Mouse (Mus musculus) hematopoietic multipotent progenitor cell, adult 10-12 weeks (in vitro differentiated cells): Measurements from ENCODE around the gene Pomgnt1. TPM values are rescaled to one million over a fixed set of nuclear protein-coding genes. Genes with fewer than 3 reads are reported as not detected.

Experiments used
- polyA plus RNA-seq: library from polyadenylated mRNA; stranded (reverse); fragments of >175 nt; gene quantifications from 2 replicates; pipeline ENCODE4 v1.2.3, GENCODE M21; 2012; ENCODE audit warnings: low replicate concordance

Pomgnt1 gene
- polyA plus RNA-seq: 6.5 and 11.3 TPM in 2 replicates

GRCm38 (mm10) chr4:116123602-116124519 lies at the start of gene Pomgnt1, which contains the start of gene Rad54l:
Pomgnt1 (plus strand) TSS chr4:116123840.
Rad54l (minus strand) TSS chr4:116123690.

GRCm38 (mm10) chr4:116074861-116075620 lies 48.6 kb upstream of the Pomgnt1 start, which contains the start of the genes Uqcrh and Lrrc41:
Uqcrh (minus strand) TSS chr4:116075071.
Lrrc41 (plus strand) TSS chr4:116075269.

GRCm38 (mm10) chr4:116151238-116151637 lies 27.6 kb downstream of the Pomgnt1 start, which contains the start of gene Lurap1:
Lurap1 (minus strand) TSS chr4:116151338.

GRCm38 (mm10) chr4:116167404-116167803 lies 43.8 kb downstream of the Pomgnt1 start, which contains the start of gene Tspan1:
Tspan1 (minus strand) TSS chr4:116167601.

GRCm38 (mm10) chr4:116173072-116173471 lies 49.4 kb downstream of the Pomgnt1 start, which contains the start of the genes 1700042G07Rik and Gm49337:
1700042G07Rik (plus strand) TSS chr4:116173372.
Gm49337 (plus strand) TSS chr4:116173384.

Other genes with a start within 250 kb of the Pomgnt1 start
- gene Kncn, start 239.4 kb upstream of the Pomgnt1 start, polyA plus RNA-seq: not detected in 2 replicates
- not detected in 2 replicates for gene 6430628N08Rik, start 233.2 kb upstream of the Pomgnt1 start, polyA plus RNA-seq
- gene Dmbx1, start 183.9 kb upstream of the Pomgnt1 start, polyA plus RNA-seq: 0.04 TPM in 1 of 2 replicates, not detected in the other
- gene Faah, start 105.9 kb upstream of the Pomgnt1 start, polyA plus RNA-seq: 38.6 and 41.0 TPM in 2 replicates
- 0.69 and 1.3 TPM in 2 replicates for gene Nsun4, start 70.0 kb upstream of the Pomgnt1 start, polyA plus RNA-seq
- 36.9 and 46.0 TPM in 2 replicates for gene Uqcrh, start 48.8 kb upstream of the Pomgnt1 start, polyA plus RNA-seq
- gene Lrrc41, start 48.6 kb upstream of the Pomgnt1 start, polyA plus RNA-seq: 14.2 and 26.6 TPM in 2 replicates
- 0.15 and 0.76 TPM in 2 replicates for gene Rad54l, start 150 bp upstream of the Pomgnt1 start, polyA plus RNA-seq
- 1.2 and 3.1 TPM in 2 replicates for gene Lurap1, start 27.5 kb downstream of the Pomgnt1 start, polyA plus RNA-seq
- gene Tspan1, start 43.8 kb downstream of the Pomgnt1 start, polyA plus RNA-seq: not detected in 2 replicates
- gene 1700042G07Rik, start 49.5 kb downstream of the Pomgnt1 start, polyA plus RNA-seq: not detected in 2 replicates
- not detected in 2 replicates for gene Gm49337, start 49.5 kb downstream of the Pomgnt1 start, polyA plus RNA-seq
- 2.2 and 4.4 TPM in 2 replicates for gene Pik3r3, start 97.8 kb downstream of the Pomgnt1 start, polyA plus RNA-seq